Mouse (Mus musculus) kidney, embryonic 15.5 days (tissue): ENCODE data around the gene Slc8a2. TPM values are rescaled to one million over a fixed set of nuclear protein-coding genes. Genes with fewer than 3 reads are reported as not detected.

Experiments used
- ATAC-seq: fragments of 200-750 bp; cut with Nextera tagmentation; replicated peaks from 2 replicates; pipeline ENCODE4 v1.8.0; 2017; ENCODE audit warnings: moderate TSS enrichment; ENCODE audit not compliant: low FRiP score
- H3K27ac ChIP-seq: fragments of 300-500 bp; sonication (generic); 2 replicates; pipeline ENCODE4 v1.5.1; 2015; ENCODE audit warnings: mild to moderate bottlenecking, inconsistent platforms
- H3K27me3 ChIP-seq: fragments of 300-500 bp; sonication (generic); 2 replicates; pipeline ENCODE4 v1.6.1; 2015; ENCODE audit warnings: inconsistent platforms
- H3K36me3 ChIP-seq: fragments of 300-500 bp; sonication (generic); 2 replicates; pipeline ENCODE4 v1.6.1; 2015; ENCODE audit warnings: inconsistent platforms
- H3K4me1 ChIP-seq: fragments of 300-500 bp; sonication (generic); 2 replicates; pipeline ENCODE4 v1.6.1; 2015; ENCODE audit warnings: inconsistent platforms
- H3K4me2 ChIP-seq: fragments of 300-500 bp; sonication (generic); 2 replicates; pipeline ENCODE4 v1.6.1; 2015; ENCODE audit warnings: moderate library complexity, mild to moderate bottlenecking, inconsistent platforms
- H3K4me3 ChIP-seq: fragments of 300-500 bp; sonication (generic); replicated peaks from 2 replicates; pipeline ENCODE4 v1.5.1; 2015; ENCODE audit warnings: mild to moderate bottlenecking, inconsistent platforms
- H3K9ac ChIP-seq: fragments of 300-500 bp; sonication (generic); 2 replicates; pipeline ENCODE4 v1.6.1; 2015; ENCODE audit warnings: mild to moderate bottlenecking, inconsistent platforms
- H3K9me3 ChIP-seq: fragments of 300-500 bp; sonication (generic); replicated peaks from 2 replicates; pipeline ENCODE4 v1.6.1; 2016; ENCODE audit warnings: inconsistent platforms
- WGBS: fragments of 180-500 bp; shearing (Covaris S2); methylation state at CpG from one replicate; pipeline ENCODE4 v1.1.7; 2015; ENCODE audit warnings: mixed read lengths; 5-methylcytosine and 5-hydroxymethylcytosine counted together
- polyA plus RNA-seq: library from polyadenylated mRNA; unstranded; fragments of >200 nt; fragmentation: Nextera tagmentation; extraction: Ambion mirVana; gene quantifications from 2 replicates; pipeline ENCODE4 v1.2.1, GENCODE M21; 2015

Slc8a2 gene
- polyA plus RNA-seq, 1 experiment from 2014 or later: 0.19 TPM

DNA sequence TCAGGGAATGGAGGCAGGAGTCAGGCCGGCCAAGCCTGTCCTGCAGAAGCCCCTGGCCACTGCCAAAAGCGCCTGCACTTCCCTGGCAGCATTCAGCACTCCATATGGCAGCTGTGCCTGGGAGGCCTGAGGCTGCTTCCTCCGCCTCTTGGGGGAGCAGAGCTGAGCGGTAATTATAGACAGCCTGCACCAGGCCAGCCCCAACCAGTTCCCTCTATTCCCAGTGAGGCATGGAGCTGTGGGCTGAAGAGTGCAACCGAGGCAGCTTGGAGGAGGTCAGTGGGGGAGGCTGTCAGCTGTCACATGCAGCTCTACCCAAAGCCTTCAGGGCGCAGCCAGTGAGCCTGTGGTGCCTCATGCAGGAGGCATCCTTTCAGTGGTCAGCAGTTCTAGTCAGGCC is 25.9 kb upstream of the Slc8a2 start:
- 77% methylated on average over 6 of the region's 6 CpGs for WGBS

GRCm38 (mm10) chr7:16104611-16105388 is 24.8 kb upstream of the Slc8a2 start:
- peaks cover 76% of the 10 kb centered on the region for H3K36me3 ChIP-seq

More for the DNA sequence above, 25.9 kb upstream of the Slc8a2 start:
- no peak overlapping the region for H3K27ac ChIP-seq
- no peaks in the 10 kb centered on the region for H3K9me3 ChIP-seq
- H3K4me1 ChIP-seq: peaks cover 23% of the 10 kb centered on the region
- H3K4me3 ChIP-seq: no peak overlapping the region
- ATAC-seq: no peak
- no peaks in the 10 kb centered on the region for H3K27me3 ChIP-seq
- no peak overlapping the region for H3K4me2 ChIP-seq
- H3K36me3 ChIP-seq: peaks cover 65% of the 10 kb centered on the region
- H3K9ac ChIP-seq: no peak overlapping the region

DNA sequence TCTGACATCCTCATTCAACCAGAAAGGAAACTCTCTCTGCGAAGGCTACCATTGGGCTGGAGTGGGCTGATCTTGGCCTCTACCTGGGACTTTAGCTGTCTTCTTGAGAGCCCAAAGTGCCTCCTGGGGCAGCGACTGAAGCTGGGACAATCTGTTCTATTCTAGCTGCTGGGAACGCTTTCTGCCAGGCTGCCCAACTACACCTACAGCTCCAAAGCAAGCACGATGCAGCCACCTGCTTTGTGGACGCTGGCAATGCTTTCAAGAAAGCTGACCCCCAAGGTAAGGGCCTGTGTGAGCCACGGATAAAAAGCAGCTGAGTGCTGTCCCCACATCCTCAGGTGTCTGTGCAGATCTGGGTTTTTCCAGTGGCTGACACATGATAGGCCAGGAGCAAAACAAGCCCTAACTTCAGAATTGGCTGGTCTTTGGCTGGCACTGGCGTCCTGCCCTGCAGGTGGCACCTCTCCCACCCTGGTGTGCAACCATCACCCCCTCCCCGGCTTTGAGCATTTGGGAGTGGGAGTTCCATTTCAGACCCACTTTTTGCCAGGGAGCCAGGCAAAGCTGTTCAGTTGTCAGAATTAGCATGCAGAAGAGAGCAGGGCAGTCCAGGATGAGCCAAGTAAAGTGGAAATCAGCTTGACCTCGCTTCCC is 20.6 kb upstream of the Slc8a2 start:
- 91% methylated on average over 9 of the region's 9 CpGs for WGBS
- Histone ChIP-seq H3K36me3 (peaks cover 84% of the 10 kb centered on the region), H3K9me3 (no peaks in the 10 kb centered on the region), H3K27ac (no peak overlapping the region), H3K4me1 (no peaks in the 10 kb centered on the region), H3K9ac (no peak overlapping the region), H3K27me3 (no peaks in the 10 kb centered on the region), H3K4me3 (no peak overlapping the region), H3K4me2 (no peak overlapping the region)
- ATAC-seq: no peak

More at GRCm38 (mm10) chr7:16104611-16105388, 24.8 kb upstream of the Slc8a2 start:
- H3K9ac ChIP-seq: no peak overlapping the region
- no peaks in the 10 kb centered on the region for H3K9me3 ChIP-seq
- peaks cover 16% of the 10 kb centered on the region for H3K4me1 ChIP-seq
- 91% methylated on average over 7 of the region's 7 CpGs for WGBS
- H3K27ac ChIP-seq: no peak overlapping the region
- no peak for ATAC-seq
- no peaks in the 10 kb centered on the region for H3K27me3 ChIP-seq
- H3K4me3 ChIP-seq: no peak overlapping the region
- no peak overlapping the region for H3K4me2 ChIP-seq

GRCm38 (mm10) chr7:16110158-16110557 is 19.5 kb upstream of the Slc8a2 start:
- Histone ChIP-seq H3K4me3 (no peak overlapping the region), H3K4me1 (no peaks in the 10 kb centered on the region), H3K4me2 (no peak overlapping the region), H3K9ac (no peak overlapping the region), H3K27me3 (no peaks in the 10 kb centered on the region), H3K36me3 (peaks cover 84% of the 10 kb centered on the region), H3K27ac (no peak overlapping the region), H3K9me3 (no peaks in the 10 kb centered on the region)
- no peak for ATAC-seq
- WGBS: 94% methylated on average over 8 of the region's 8 CpGs

DNA sequence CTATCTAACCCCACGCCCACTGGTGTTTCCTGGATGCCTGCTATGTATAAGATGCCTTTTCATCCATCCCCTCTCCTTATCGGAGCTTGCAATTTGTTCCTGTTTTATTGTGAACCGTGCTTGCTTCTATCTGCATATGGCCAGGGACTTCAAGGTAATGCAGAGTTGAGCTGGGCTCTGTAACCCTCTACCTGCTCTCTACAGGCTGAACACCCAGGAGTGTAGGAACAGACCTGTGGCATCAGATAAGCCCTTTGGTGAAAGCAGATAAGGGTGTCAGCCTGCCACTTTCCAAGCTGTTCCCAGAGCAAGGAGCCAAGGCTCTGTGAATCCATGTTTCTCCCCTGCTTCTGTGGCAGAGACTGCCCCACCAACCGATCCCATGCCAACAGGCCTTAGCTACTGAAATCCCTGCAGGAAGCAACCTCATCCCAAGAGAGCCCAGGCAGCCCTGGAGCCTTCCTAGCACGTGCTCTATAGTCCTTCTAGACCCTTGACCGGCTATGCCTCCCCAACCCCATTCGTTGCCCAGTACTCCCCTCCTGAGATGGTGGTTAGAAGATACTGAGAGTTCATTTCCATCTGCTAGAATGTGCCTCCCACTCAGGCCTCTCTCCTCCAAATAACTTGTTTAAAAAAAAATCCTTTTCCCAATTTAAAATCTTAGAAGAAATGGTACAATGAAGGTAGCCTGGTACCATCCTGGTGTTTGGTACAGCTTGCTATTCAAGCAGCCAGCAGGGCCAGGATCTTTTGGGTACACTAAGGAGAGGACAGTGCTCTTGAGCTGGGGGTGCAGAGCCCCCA is 18.1 kb upstream of the Slc8a2 start:
- WGBS: 88% methylated on average over 7 of the region's 7 CpGs
- no peaks in the 10 kb centered on the region for H3K27me3 ChIP-seq
- no peak for ATAC-seq
- H3K27ac ChIP-seq: no peak overlapping the region
- H3K9me3 ChIP-seq: no peaks in the 10 kb centered on the region
- H3K4me3 ChIP-seq: no peak overlapping the region
- H3K4me1 ChIP-seq: no peaks in the 10 kb centered on the region
- H3K4me2 ChIP-seq: no peak overlapping the region
- H3K36me3 ChIP-seq: peaks cover 98% of the 10 kb centered on the region
- H3K9ac ChIP-seq: no peak overlapping the region

DNA sequence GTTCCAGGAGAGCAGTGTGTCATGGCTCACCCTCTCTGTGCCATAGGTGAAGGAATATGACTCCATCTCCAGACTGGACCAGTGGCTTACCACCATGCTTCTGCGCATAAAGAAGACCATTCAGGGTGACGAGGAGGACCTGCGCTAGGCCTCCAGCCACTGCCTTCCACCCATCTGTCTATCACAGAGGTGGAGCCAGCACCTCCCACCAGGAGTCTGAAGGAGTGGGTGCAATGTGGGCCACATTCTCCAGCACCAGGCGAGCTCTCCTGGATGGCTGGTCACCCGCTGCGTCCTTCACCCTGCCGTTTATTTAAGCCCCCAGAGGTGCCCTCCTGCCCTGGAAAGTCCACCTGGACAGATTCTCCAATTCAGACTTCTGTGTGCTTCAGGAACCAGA is 13.2 kb upstream of the Slc8a2 start:
- Histone ChIP-seq H3K36me3 (peaks cover 65% of the 10 kb centered on the region), H3K27me3 (no peaks in the 10 kb centered on the region), H3K4me3 (no peak overlapping the region), H3K27ac (no peak overlapping the region), H3K9ac (no peak overlapping the region), H3K9me3 (no peaks in the 10 kb centered on the region), H3K4me1 (peaks cover 16% of the 10 kb centered on the region), H3K4me2 (no peak overlapping the region)
- 91% methylated on average over 7 of the region's 7 CpGs for WGBS
- no peak for ATAC-seq

DNA sequence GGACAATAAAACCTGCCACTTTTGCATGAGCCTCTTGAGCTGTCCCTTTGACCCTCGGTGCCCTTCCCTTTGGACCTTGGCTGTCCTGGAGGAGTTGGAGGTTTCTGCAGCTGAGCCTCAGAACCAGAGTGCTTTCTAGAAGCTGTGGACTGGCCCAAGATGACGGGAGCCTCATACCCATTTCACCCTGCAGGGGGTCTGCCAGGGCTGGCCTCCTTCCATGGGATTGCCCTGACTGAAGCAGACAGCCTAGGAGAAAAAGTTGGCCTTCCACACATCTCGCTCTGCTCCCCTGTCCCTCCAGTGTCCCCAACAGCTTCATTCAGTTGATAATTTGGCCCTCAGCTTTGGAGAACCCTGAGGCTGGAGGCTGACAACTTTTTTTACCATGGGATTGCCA is 12.5 kb upstream of the Slc8a2 start:
- Histone ChIP-seq H3K9me3 (no peaks in the 10 kb centered on the region), H3K27ac (no peak overlapping the region), H3K4me2 (no peak overlapping the region), H3K27me3 (no peaks in the 10 kb centered on the region), H3K36me3 (peaks cover 58% of the 10 kb centered on the region), H3K4me1 (peaks cover 16% of the 10 kb centered on the region), H3K4me3 (no peak overlapping the region), H3K9ac (no peak overlapping the region)
- WGBS: 85% methylated on average over 3 of the region's 3 CpGs
- ATAC-seq: no peak

- Histone ChIP-seq H3K9me3 (no peaks in the 10 kb centered on the region), H3K27me3 (no peaks in the 10 kb centered on the region), H3K36me3 (peaks cover 32% of the 10 kb centered on the region), H3K9ac (peak within 1 kb of the TSS; percentile 70), H3K27ac (peak within 1 kb of the TSS; percentile 90), H3K4me2 (peak within 1 kb of the TSS; percentile 72), H3K4me1 (peaks cover 16% of the 10 kb centered on the region), H3K4me3 (peak within 1 kb of the TSS; percentile 72)
- WGBS: 1% methylated on average over 33 of the region's 33 CpGs
- peak; percentile 85 for ATAC-seq
Observed at GRCm38 (mm10) chr7:16119569-16120261, 9.9 kb upstream of the Slc8a2 start, which contains the start of gene Kptn. TSS of gene Kptn (plus strand) at chr7:16119895.

- ATAC-seq: no peak
- H3K27ac ChIP-seq: peak overlapping the region; percentile 90; the same call in 1 of the 2 replicates
Observed at GRCm38 (mm10) chr7:16120262-16120600, 9.4 kb upstream of the Slc8a2 start.

DNA sequence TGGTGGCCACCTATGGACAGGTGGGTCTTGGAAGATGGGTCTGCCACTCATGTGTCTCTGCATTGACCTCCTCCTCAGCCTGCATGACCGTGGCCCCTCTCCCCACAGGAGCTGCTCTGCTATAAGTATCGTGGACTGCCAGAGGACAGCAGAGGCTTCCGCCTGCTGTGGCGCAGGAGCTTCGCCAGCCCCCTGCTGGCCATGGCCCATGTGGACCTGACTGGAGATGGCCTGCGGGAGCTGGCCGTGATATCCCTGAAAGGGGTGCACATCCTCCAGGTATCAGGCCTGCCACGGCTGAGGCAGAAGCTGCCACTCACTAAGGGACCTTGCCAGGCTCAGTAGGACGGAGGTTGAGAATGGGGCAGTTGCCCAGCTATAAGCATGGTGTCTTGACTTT is 3.8 kb upstream of the Slc8a2 start:
- ATAC-seq: no peak
- no peak overlapping the region for H3K9ac ChIP-seq
- H3K27me3 ChIP-seq: no peaks in the 10 kb centered on the region
- no peak overlapping the region for H3K4me3 ChIP-seq
- WGBS: 84% methylated on average over 9 of the region's 9 CpGs
- peaks cover 18% of the 10 kb centered on the region; the same call in 1 of the 2 replicates for H3K36me3 ChIP-seq
- H3K4me1 ChIP-seq: peaks cover 19% of the 10 kb centered on the region
- no peak overlapping the region for H3K27ac ChIP-seq
- H3K4me2 ChIP-seq: no peak overlapping the region
- H3K9me3 ChIP-seq: no peaks in the 10 kb centered on the region

More at GRCm38 (mm10) chr7:16120262-16120600, 9.4 kb upstream of the Slc8a2 start:
- Histone ChIP-seq H3K4me1 (peaks cover 16% of the 10 kb centered on the region), H3K9me3 (no peaks in the 10 kb centered on the region), H3K27me3 (no peaks in the 10 kb centered on the region), H3K36me3 (peaks cover 32% of the 10 kb centered on the region), H3K4me2 (peak overlapping the region; percentile 72), H3K9ac (peak overlapping the region; percentile 70), H3K4me3 (peak overlapping the region; percentile 72)
- 50% methylated on average over 9 of the region's 9 CpGs for WGBS

- Histone ChIP-seq H3K9ac (no peak overlapping the region), H3K27me3 (0 out of 2 replicates have a peak, but pooled peaks cover 4% of the 10 kb centered on the region), H3K27ac (no peak overlapping the region), H3K4me1 (peaks cover 35% of the 10 kb centered on the region), H3K4me3 (no peak overlapping the region), H3K36me3 (peaks cover 18% of the 10 kb centered on the region; the same call in 1 of the 2 replicates), H3K9me3 (no peaks in the 10 kb centered on the region), H3K4me2 (no peak overlapping the region)
- ATAC-seq: no peak
- 94% methylated on average over 6 of the region's 6 CpGs for WGBS
Observed at GRCm38 (mm10) chr7:16128344-16128743, 1.3 kb upstream of the Slc8a2 start.
